Mouse (Mus musculus) small intestine, adult 2 months (tissue): ENCODE results near the gene Tnfrsf18.

ENCODE experiments used
- CTCF ChIP-seq: fragments of 200-500 bp; IDR thresholded peaks from 2 replicates; pipeline ENCODE4 v1.5.1; 2012; ENCODE audit warnings: low read depth, mild to moderate bottlenecking, control low read depth, inconsistent platforms, low read length, moderate library complexity, mixed read lengths; ENCODE audit not compliant: insufficient replicate concordance, insufficient read length; ENCODE audit errors: extremely low read depth
- POLR2A ChIP-seq: fragments of 200-500 bp; IDR thresholded peaks from 2 replicates; pipeline ENCODE4 v1.6.1; 2012; ENCODE audit warnings: low read depth, mild to moderate bottlenecking, control low read depth, inconsistent platforms, low read length, moderate library complexity

DNA sequence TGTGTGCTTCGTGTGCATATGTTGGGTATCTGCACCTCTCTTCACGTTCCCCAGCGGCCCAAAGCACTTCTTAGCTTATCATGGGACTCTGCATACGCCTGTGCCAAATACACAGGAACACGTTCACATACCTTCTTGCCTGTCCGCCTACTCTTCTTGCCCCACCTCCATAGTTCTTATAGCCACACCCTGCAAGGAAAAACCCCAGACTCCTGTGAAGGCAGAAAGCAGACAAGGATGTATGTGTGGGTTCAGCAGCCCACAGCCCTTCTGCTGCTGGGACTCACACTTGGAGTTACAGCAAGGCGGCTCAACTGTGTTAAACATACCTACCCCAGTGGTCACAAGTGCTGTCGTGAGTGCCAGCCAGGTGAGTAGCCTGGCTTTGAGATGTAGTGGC is 12.3 kb upstream of the Tnfrsf18 start, which contains the start of gene Tnfrsf4:
- no peak for TF ChIP-seq POLR2A
- no peak for TF ChIP-seq CTCF
